Mouse (Mus musculus): ENCODE data around the gene Dpyd. TPM values are rescaled to one million over a fixed set of nuclear protein-coding genes. Genes with fewer than 3 reads are reported as not detected.

Gene Dpyd
- polyA plus RNA-seq, 1 experiment from 2014 or later: 3.6 TPM

DNA sequence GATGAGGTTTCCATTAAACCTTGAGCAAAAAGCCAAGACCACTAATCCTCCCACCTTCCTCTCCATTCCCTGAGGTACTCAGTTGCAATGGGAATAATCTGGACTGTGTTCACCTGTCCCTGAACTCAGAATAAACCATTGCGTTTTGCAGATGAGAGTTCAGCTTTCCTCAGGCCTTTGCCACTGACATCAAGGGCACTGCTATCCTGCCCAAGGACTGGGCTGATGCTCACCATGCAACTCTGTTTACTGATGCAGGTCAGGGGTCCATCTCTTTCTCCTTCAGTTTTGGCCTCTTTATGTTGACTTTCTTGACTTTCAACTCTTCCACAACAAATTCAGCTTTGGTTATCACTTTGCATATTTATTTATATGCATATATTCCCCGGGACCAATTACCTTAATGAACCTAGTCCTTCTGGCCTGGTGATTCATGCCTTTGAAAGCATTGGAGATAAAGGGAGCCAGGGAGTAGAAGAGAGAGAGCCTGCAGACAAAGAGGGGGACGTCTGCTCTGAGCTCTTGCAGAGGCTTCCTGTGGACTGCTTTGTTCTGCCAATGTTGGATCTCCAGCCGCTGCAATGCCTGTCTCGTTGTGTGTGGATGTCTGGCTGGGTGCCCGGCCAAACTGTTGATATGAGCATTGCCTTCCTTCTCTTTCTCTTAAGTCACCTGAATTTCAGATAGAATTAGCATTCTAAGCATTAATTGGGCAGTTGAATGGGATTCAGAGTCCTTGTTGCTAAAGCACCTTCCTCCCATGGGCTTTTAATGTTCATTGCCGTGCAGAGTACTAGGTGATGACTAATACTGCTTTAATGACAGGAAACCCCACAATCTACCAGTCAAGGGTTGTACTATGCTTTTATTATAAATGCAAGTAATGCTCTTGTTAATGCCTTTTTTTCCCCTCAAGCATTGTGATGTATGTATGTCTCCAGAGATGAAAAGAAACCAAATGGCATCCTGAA lies 771.7 kb downstream of the Dpyd start:
- Histone ChIP-seq H3K36me3 (ENCODE audit: control insufficient read depth, insufficient read depth, low read length) (no peaks in the 10 kb centered on the region), H3K27ac (ENCODE audit: low read depth, low read length) (no peak overlapping the region), H3K27me3 (ENCODE audit: control insufficient read depth, insufficient read depth, low read length) (no peaks in the 10 kb centered on the region), H3K4me1 (ENCODE audit: control insufficient read depth, insufficient read depth, low read length) (no peaks in the 10 kb centered on the region), H3K4me3 (ENCODE audit: low read length) (no peak overlapping the region), H3K4me2 (replicated peaks; ENCODE audit: low read depth, low read length) (no peak overlapping the region), H3K9me3 (ENCODE audit: control insufficient read depth, low read length) (no peaks in the 10 kb centered on the region), H3K9ac (ENCODE audit: low read depth, low read length) (no peak overlapping the region)
- WGBS: 48% methylated on average over 7 of the region's 7 CpGs
- no peak for ATAC-seq (ENCODE audit: low FRiP score, low TSS enrichment)

DNA sequence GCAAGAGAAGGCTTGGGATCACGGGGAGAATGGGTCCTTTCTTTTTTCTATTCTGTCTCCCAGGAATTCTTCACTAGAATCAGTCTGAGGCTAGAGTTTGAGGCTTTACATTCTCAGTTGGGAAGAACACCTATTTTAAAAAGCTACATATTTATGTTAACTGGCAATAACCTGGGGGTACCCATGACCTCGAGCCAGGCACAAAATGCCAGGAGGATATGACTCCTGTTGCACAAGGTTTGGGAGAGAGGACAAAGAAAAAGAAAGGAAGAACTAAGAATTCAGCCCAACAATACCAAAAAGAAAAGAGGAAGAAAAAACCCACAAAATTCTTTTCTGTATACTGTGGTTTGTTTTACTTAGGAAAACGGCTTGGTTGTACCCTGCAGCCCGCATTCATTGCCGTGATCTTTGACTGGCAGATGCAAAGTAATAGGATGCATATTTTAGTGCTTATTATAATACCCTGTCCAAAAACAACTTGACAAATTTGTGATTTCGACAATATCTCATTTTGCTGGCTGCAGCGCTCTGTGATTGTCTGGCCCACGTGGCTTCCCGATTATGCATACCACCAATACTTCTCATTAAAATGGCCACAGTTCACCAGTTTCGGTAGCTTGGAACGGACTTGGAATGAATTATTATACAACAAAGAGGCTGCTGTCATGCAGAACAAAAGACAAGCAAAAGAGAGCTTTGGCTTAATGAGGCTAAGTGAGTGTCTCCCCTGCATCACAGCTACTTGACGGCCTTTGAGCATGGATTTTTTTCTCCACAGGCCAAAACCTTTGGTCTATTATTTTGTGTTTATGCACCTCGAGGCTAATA lies 799.8 kb downstream of the Dpyd start:
- no peaks in the 10 kb centered on the region for H3K36me3 ChIP-seq (ENCODE audit: control insufficient read depth, insufficient read depth, low read length)
- 79% methylated on average over 13 of the region's 13 CpGs for WGBS
- H3K4me1 ChIP-seq (ENCODE audit: control insufficient read depth, insufficient read depth, low read length): no peaks in the 10 kb centered on the region
- H3K9me3 ChIP-seq (ENCODE audit: control insufficient read depth, low read length): no peaks in the 10 kb centered on the region
- no peak overlapping the region for H3K4me3 ChIP-seq (ENCODE audit: low read length)
- no peak overlapping the region for H3K27ac ChIP-seq (ENCODE audit: low read depth, low read length)
- H3K27me3 ChIP-seq (ENCODE audit: control insufficient read depth, insufficient read depth, low read length): no peaks in the 10 kb centered on the region
- H3K4me2 ChIP-seq (replicated peaks; ENCODE audit: low read depth, low read length): no peak overlapping the region
- ATAC-seq (ENCODE audit: low FRiP score, low TSS enrichment): no peak
- H3K9ac ChIP-seq (ENCODE audit: low read depth, low read length): no peak overlapping the region

DNA sequence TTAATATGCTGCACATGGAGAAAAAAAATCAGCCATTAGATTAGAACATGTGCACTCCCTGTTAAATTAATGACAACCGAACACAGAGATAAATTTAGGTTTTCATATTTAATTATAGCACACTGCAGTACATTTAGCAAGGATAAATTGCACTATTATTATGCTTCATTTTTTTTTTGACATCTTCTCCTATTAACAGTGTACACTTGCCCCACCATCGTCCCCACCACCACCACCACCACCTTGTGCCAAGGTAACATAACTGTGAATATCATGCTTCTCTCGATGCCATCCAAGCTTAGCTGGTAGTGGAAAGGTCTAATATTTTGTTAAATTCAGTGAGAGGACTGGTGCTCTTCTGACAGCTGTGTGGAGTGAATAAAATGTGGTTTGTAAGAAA lies 800.5 kb downstream of the Dpyd start:
- H3K9me3 ChIP-seq (ENCODE audit: control insufficient read depth, low read length): no peaks in the 10 kb centered on the region
- H3K4me2 ChIP-seq (replicated peaks; ENCODE audit: low read depth, low read length): no peak overlapping the region
- no peak overlapping the region for H3K9ac ChIP-seq (ENCODE audit: low read depth, low read length)
- no peaks in the 10 kb centered on the region for H3K27me3 ChIP-seq (ENCODE audit: control insufficient read depth, insufficient read depth, low read length)
- WGBS: 94% methylated on average over 3 of the region's 3 CpGs
- no peaks in the 10 kb centered on the region for H3K4me1 ChIP-seq (ENCODE audit: control insufficient read depth, insufficient read depth, low read length)
- no peak for ATAC-seq (ENCODE audit: low FRiP score, low TSS enrichment)
- H3K4me3 ChIP-seq (ENCODE audit: low read length): no peak overlapping the region
- no peaks in the 10 kb centered on the region for H3K36me3 ChIP-seq (ENCODE audit: control insufficient read depth, insufficient read depth, low read length)
- H3K27ac ChIP-seq (ENCODE audit: low read depth, low read length): no peak overlapping the region

DNA sequence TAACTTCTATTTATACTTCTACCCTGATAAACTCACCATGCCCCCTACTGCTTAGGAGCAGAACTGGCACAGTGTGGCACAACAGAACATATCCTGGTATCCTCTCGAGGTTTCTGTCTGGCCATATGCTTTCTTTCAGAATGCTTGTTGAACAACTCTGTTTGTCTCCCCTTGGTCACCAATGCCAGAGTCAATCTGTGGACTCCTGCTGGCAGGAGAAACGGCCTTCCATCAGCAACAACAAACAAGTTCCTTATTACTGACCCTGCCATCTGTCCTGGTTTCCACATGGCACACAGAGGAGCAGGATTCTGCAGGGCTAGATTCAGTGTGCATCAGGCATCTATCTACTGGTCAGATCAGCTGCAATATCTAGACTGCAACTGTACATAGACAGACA lies 807.0 kb downstream of the Dpyd start:
- no peak for ATAC-seq (ENCODE audit: low FRiP score, low TSS enrichment)
- no peak overlapping the region for H3K9ac ChIP-seq (ENCODE audit: low read depth, low read length)
- no peak overlapping the region for H3K4me2 ChIP-seq (replicated peaks; ENCODE audit: low read depth, low read length)
- H3K27ac ChIP-seq (ENCODE audit: low read depth, low read length): no peak overlapping the region
- WGBS: 59% methylated on average over 2 of the region's 2 CpGs
- H3K36me3 ChIP-seq (ENCODE audit: control insufficient read depth, insufficient read depth, low read length): no peaks in the 10 kb centered on the region
- no peak overlapping the region for H3K4me3 ChIP-seq (ENCODE audit: low read length)
- H3K9me3 ChIP-seq (ENCODE audit: control insufficient read depth, low read length): no peaks in the 10 kb centered on the region
- H3K4me1 ChIP-seq (ENCODE audit: control insufficient read depth, insufficient read depth, low read length): no peaks in the 10 kb centered on the region
- H3K27me3 ChIP-seq (ENCODE audit: control insufficient read depth, insufficient read depth, low read length): no peaks in the 10 kb centered on the region

DNA sequence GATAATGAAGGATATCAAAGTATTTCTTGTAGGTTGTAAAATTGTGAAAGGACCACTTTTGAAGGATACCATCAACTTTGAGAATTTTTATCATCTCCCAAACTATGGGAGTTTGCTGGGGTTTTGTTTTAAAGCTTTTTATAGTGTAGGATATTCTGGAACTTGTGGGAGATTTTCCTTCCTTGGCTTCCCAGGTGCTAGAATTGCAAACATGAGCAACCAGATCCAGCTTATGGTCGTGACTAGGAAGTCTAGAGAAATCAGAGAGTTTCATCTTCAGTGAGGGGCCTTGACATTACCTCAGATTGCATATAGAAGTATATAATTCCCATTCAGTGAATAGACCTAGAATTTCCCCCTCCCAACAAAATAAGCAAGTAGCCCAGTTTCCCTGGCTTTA lies 819.2 kb downstream of the Dpyd start:
- ATAC-seq (ENCODE audit: low FRiP score, low TSS enrichment): no peak
- Histone ChIP-seq H3K9me3 (ENCODE audit: control insufficient read depth, low read length) (no peaks in the 10 kb centered on the region; the same call in 1 of the 2 replicates), H3K27ac (ENCODE audit: low read depth, low read length) (no peak overlapping the region), H3K9ac (ENCODE audit: low read depth, low read length) (no peak overlapping the region), H3K4me1 (ENCODE audit: control insufficient read depth, insufficient read depth, low read length) (no peaks in the 10 kb centered on the region), H3K27me3 (ENCODE audit: control insufficient read depth, insufficient read depth, low read length) (no peaks in the 10 kb centered on the region), H3K4me3 (ENCODE audit: low read length) (no peak overlapping the region), H3K36me3 (ENCODE audit: control insufficient read depth, insufficient read depth, low read length) (no peaks in the 10 kb centered on the region), H3K4me2 (replicated peaks; ENCODE audit: low read depth, low read length) (no peak overlapping the region)
- WGBS: 69% methylated on average over 1 of the region's 1 CpGs

DNA sequence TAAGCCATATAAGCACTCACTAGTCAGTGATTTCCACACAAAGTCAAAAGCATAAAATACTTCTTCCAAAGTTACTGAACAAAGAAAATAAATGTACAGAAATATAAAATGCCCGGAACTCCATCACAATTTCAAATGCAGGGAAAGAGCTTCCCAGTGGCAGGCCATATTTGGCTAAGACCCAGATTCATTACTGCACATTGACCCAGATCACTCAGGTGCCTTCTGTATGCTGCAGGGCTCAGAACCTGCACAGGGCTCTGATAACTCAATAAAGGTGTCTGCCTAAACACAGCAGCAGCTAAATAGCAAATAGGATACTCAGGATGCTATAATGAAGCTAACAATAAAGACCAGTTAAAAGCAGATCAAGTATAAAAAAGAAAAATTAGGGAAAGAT lies 820.5 kb downstream of the Dpyd start:
- H3K36me3 ChIP-seq (ENCODE audit: control insufficient read depth, insufficient read depth, low read length): no peaks in the 10 kb centered on the region
- 90% methylated on average over 1 of the region's 1 CpGs for WGBS
- H3K4me2 ChIP-seq (replicated peaks; ENCODE audit: low read depth, low read length): no peak overlapping the region
- no peaks in the 10 kb centered on the region for H3K9me3 ChIP-seq (ENCODE audit: control insufficient read depth, low read length)
- no peak overlapping the region for H3K27ac ChIP-seq (ENCODE audit: low read depth, low read length)
- H3K4me3 ChIP-seq (ENCODE audit: low read length): no peak overlapping the region
- no peak overlapping the region for H3K9ac ChIP-seq (ENCODE audit: low read depth, low read length)
- ATAC-seq (ENCODE audit: low FRiP score, low TSS enrichment): no peak
- no peaks in the 10 kb centered on the region for H3K27me3 ChIP-seq (ENCODE audit: control insufficient read depth, insufficient read depth, low read length)
- H3K4me1 ChIP-seq (ENCODE audit: control insufficient read depth, insufficient read depth, low read length): no peaks in the 10 kb centered on the region

DNA sequence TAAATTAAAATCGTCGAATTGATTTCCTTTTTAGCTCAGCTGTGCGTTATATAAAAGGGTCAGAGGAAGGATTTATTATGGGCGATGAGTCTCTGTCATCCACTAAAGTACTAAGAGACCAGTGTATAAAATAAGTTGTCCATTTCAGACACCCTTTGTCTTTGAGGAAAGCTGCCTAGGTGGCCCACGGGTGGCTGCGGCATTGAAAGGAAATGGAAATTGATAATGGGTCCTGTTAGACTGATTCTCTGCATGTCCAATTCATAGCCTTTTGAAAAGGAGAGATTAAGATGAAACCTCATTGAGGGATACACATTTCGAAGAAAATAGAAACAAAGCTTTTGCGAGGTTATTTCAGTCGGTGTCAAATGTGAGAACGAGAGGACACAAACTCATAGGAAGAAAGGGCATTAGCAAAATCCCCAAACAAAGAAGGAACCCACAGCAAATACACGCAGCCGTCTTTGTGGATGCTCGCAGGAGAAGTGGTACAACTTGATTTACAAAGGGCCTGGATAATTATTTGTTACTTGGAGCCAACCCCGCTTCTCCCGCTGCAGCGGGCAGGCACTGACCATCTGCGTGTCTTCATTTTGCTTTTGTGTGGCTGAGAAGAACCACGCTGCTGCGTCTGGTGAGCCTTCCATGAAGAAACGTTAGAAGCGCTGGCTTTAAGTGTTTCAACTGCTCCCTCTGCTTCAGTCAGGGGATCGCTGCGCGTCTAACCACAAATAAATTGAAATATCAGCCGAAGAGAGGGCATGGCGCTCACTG lies 825.6 kb downstream of the Dpyd start:
- no peak overlapping the region for H3K9ac ChIP-seq (ENCODE audit: low read depth, low read length)
- H3K9me3 ChIP-seq (ENCODE audit: control insufficient read depth, low read length): no peaks in the 10 kb centered on the region
- ATAC-seq (ENCODE audit: low FRiP score, low TSS enrichment): no peak
- no peak overlapping the region for H3K4me2 ChIP-seq (replicated peaks; ENCODE audit: low read depth, low read length)
- H3K27me3 ChIP-seq (ENCODE audit: control insufficient read depth, insufficient read depth, low read length): no peaks in the 10 kb centered on the region
- H3K36me3 ChIP-seq (ENCODE audit: control insufficient read depth, insufficient read depth, low read length): no peaks in the 10 kb centered on the region
- 73% methylated on average over 26 of the region's 26 CpGs for WGBS
- H3K4me1 ChIP-seq (ENCODE audit: control insufficient read depth, insufficient read depth, low read length): no peaks in the 10 kb centered on the region
- H3K27ac ChIP-seq (ENCODE audit: low read depth, low read length): no peak overlapping the region
- no peak overlapping the region for H3K4me3 ChIP-seq (ENCODE audit: low read length)

DNA sequence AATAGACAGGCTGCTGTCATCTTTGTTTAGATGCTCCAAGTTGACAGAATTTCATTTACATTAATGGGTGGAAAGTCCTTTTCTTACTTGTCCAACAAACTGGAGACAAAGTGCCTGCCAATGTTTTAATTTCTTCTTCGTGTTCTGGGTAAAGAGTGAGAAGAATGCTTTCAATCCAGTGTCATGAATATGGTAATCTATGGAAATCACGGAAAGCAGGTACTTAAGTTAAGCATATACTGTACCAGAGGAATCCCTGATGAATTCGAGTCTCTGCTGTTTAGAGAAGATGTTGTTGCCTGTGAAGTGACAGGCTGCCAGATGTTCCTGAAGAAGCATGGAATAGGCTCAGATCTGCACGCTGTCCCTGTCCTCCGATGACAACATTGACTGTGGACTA lies 835.3 kb downstream of the Dpyd start:
- H3K27me3 ChIP-seq (ENCODE audit: control insufficient read depth, insufficient read depth, low read length): no peaks in the 10 kb centered on the region
- H3K4me3 ChIP-seq (ENCODE audit: low read length): no peak overlapping the region
- no peaks in the 10 kb centered on the region for H3K4me1 ChIP-seq (ENCODE audit: control insufficient read depth, insufficient read depth, low read length)
- H3K9ac ChIP-seq (ENCODE audit: low read depth, low read length): no peak overlapping the region
- no peak overlapping the region for H3K27ac ChIP-seq (ENCODE audit: low read depth, low read length)
- 65% methylated on average over 5 of the region's 5 CpGs for WGBS
- H3K36me3 ChIP-seq (ENCODE audit: control insufficient read depth, insufficient read depth, low read length): no peaks in the 10 kb centered on the region
- H3K9me3 ChIP-seq (ENCODE audit: control insufficient read depth, low read length): no peaks in the 10 kb centered on the region
- no peak overlapping the region for H3K4me2 ChIP-seq (replicated peaks; ENCODE audit: low read depth, low read length)
- ATAC-seq (ENCODE audit: low FRiP score, low TSS enrichment): no peak
